Mouse (Mus musculus): ENCODE measurements around the gene Rap1a. TPM values are rescaled to one million over a fixed set of nuclear protein-coding genes. Genes with fewer than 3 reads are reported as not detected.

Gene Rap1a
- total and polyA plus RNA-seq, 3 experiments, result 32.3 to 64.5 TPM; not detected in 1

GRCm38 (mm10) chr3:105797427-105797826, 3.7 kb downstream of the Rap1a start:
- no peak overlapping the region for H3K27ac ChIP-seq (ENCODE audit: control insufficient read depth, low read depth, low read length)
- no peaks in the 10 kb centered on the region for H3K9me3 ChIP-seq (replicated peaks; ENCODE audit: insufficient read depth, low read length)
- no peak for DNase-seq (ENCODE audit: low read depth, low spot score)
- peaks cover 20 to 36% of the 10 kb centered on the region in 2 experiments for H3K4me1 ChIP-seq (ENCODE audit: control insufficient read depth in 1 of 2, insufficient read depth in 2 of 2, low read length in 2 of 2)
- peaks cover 0 to 42% of the 10 kb centered on the region in 2 experiments; a peak in 3 of 4 replicates for H3K36me3 ChIP-seq (ENCODE audit: control insufficient read depth in 1 of 2, insufficient read depth in 2 of 2, low read length in 2 of 2)
- no peak overlapping the region for H3K4me3 ChIP-seq (ENCODE audit: control insufficient read depth in 1 of 2, insufficient read depth in 1 of 2, low read depth in 2 of 2, low read length in 2 of 2)
- no peak overlapping the region; the same call in 1 of the 2 replicates for H3K9ac ChIP-seq (ENCODE audit: control insufficient read depth, low read depth, low read length, poor library complexity, severe bottlenecking)
- no peaks in the 10 kb centered on the region for H3K27me3 ChIP-seq (ENCODE audit: control insufficient read depth in 1 of 2, insufficient read depth in 2 of 2, low read length in 2 of 2)
- TF ChIP-seq TCF12 (IDR thresholded peaks at IDR 0.05; ENCODE audit: low read depth, low read length), result no peak
- TF ChIP-seq ETS1 (IDR thresholded peaks at IDR 0.05; ENCODE audit: low read depth, low read length), result 0 out of 2 replicates have a peak, but pooled peaks have one; percentile 19
- no peak for TF ChIP-seq GABPA (IDR thresholded peaks at IDR 0.05; ENCODE audit: low read depth, low read length)
- TF ChIP-seq E2F4 (IDR thresholded peaks at IDR 0.05; ENCODE audit: borderline replicate concordance, low read depth, low read length), result no peak
- TF ChIP-seq CTCF (IDR thresholded peaks at IDR 0.05 in 2 of 3, conservative IDR thresholded peaks at IDR 0.05 in 1 of 3; ENCODE audit: control insufficient read depth in 1 of 3, insufficient read depth in 1 of 3, low read depth in 2 of 3, low read length in 3 of 3, poor library complexity in 1 of 3, severe bottlenecking in 1 of 3), result no peak
- peaks cover 58% of the 10 kb centered on the region for H3K79me2 ChIP-seq (ENCODE audit: control insufficient read depth, insufficient read depth, low read length, poor library complexity)

- no peak overlapping the region for H3K27ac ChIP-seq (ENCODE audit: control insufficient read depth, low read depth, low read length)
- TF ChIP-seq RAD21 (IDR thresholded peaks at IDR 0.05; ENCODE audit: low read depth, low read length) (no peak), MYB (IDR thresholded peaks at IDR 0.05; ENCODE audit: low read depth, low read length) (no peak), POLR2AphosphoS2 (IDR thresholded peaks at IDR 0.05; ENCODE audit: low read length) (no peak), RCOR1 (IDR thresholded peaks at IDR 0.05; ENCODE audit: low read depth, low read length) (no peak), ELF1 (IDR thresholded peaks at IDR 0.05; ENCODE audit: low read depth, low read length) (no peak), CHD2 (IDR thresholded peaks at IDR 0.05; ENCODE audit: low read length) (no peak), MEF2A (IDR thresholded peaks at IDR 0.05; ENCODE audit: extremely low read depth, insufficient replicate concordance, low read depth, low read length, poor library complexity, severe bottlenecking) (no peak), ZMIZ1 (IDR thresholded peaks at IDR 0.05; ENCODE audit: low read depth, low read length) (no peak), UBTF (IDR thresholded peaks at IDR 0.05; ENCODE audit: borderline replicate concordance, insufficient read depth, low read depth, low read length) (no peak), MYC (IDR thresholded peaks at IDR 0.05; ENCODE audit: low read depth, low read length) (no peak), KAT2A (conservative IDR thresholded peaks at IDR 0.05; ENCODE audit: low read depth, low read length) (no peak), BHLHE40 (IDR thresholded peaks at IDR 0.05; ENCODE audit: borderline replicate concordance, low read depth, low read length) (no peak), MAFK (IDR thresholded peaks at IDR 0.05; ENCODE audit: borderline replicate concordance, low read depth, low read length) (no peak), E2F4 (IDR thresholded peaks at IDR 0.05; ENCODE audit: borderline replicate concordance, low read depth, low read length) (no peak), TCF12 (IDR thresholded peaks at IDR 0.05; ENCODE audit: low read depth, low read length) (no peak), CHD1 (IDR thresholded peaks at IDR 0.05; ENCODE audit: low read depth, low read length) (no peak), POLR2A (IDR thresholded peaks at IDR 0.05; ENCODE audit: control insufficient read depth in 1 of 2, insufficient read depth in 1 of 2, low read depth in 1 of 2, low read length in 2 of 2, poor library complexity in 1 of 2) (no peak), NELFE (IDR thresholded peaks at IDR 0.05; ENCODE audit: low read depth, low read length) (no peak)
- no peak overlapping the region; a peak in 1 of 4 replicates for H3K4me3 ChIP-seq (ENCODE audit: control insufficient read depth in 1 of 2, insufficient read depth in 1 of 2, low read depth in 2 of 2, low read length in 2 of 2)
- peak; percentile 60 for DNase-seq (ENCODE audit: low read depth, low spot score)
- peak overlapping the region; percentile 43 for H3K9ac ChIP-seq (ENCODE audit: control insufficient read depth, low read depth, low read length, poor library complexity, severe bottlenecking)
- peaks cover 18 to 32% of the 10 kb centered on the region in 2 experiments for H3K4me1 ChIP-seq (ENCODE audit: control insufficient read depth in 1 of 2, insufficient read depth in 2 of 2, low read length in 2 of 2)
- H3K36me3 ChIP-seq (ENCODE audit: control insufficient read depth in 1 of 2, insufficient read depth in 2 of 2, low read length in 2 of 2), result peaks cover 0 to 38% of the 10 kb centered on the region in 2 experiments; a peak in 3 of 4 replicates
- no peaks in the 10 kb centered on the region for H3K27me3 ChIP-seq (ENCODE audit: control insufficient read depth in 1 of 2, insufficient read depth in 2 of 2, low read length in 2 of 2)
- no peaks in the 10 kb centered on the region for H3K9me3 ChIP-seq (replicated peaks; ENCODE audit: insufficient read depth, low read length)
- peaks cover 62% of the 10 kb centered on the region for H3K79me2 ChIP-seq (ENCODE audit: control insufficient read depth, insufficient read depth, low read length, poor library complexity)
These were observed 4.4 kb downstream of the Rap1a start for GRCm38 (mm10) chr3:105796761-105797160.

All from MEL (cell line).